Mouse (Mus musculus) activated CD4-positive, CD25-positive, alpha-beta regulatory T cell, adult 4 months (primary cell): ENCODE measurements around the gene Iqcc. TPM values are rescaled to one million over a fixed set of nuclear protein-coding genes. Genes with fewer than 3 reads are reported as not detected.

ENCODE experiments used
- ATAC-seq: one replicate; pipeline ENCODE4 v1.8.0; 2017
- polyA plus RNA-seq, 2 experiments: library from polyadenylated mRNA; unstranded; fragments of 100-300 nt; shearing (Covaris generic); gene quantifications; one replicate each; pipeline ENCODE4 v1.2.1; 2017

Iqcc gene
- polyA plus RNA-seq, 2 experiments from 2014 or later: 48.2 to 51.8 TPM

DNA sequence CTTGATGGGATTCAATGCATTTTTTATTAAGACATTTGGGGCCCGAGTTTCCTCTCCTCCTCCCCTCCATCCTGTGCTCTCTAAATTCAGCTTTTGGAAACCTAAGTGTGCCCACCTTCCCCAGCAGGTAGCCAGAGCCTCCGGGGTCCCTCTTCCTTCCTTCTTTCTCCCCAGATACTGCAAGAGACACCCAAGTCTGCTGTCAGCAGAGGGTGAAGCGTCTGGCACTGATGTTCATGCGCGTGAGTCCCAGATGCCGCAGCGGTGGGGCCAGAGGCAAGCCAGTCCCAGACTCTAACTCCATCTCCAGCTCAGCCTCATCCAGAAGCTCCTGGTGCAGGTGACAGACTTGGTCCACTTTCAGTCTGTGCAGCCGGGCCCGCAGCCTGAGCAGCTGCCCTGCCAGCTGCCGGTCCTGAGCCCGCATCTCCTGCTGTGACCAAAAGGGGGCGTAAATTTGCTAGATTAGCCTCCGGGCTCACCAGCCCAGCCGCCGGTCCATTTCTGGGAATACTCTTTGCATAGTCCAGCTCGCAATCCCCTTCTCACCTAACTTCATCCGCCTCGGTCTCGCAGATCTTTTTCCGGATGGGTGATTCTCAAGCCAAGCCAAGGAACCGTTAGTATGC lies 41.9 kb downstream of the Iqcc start:
- ATAC-seq: no peak

DNA sequence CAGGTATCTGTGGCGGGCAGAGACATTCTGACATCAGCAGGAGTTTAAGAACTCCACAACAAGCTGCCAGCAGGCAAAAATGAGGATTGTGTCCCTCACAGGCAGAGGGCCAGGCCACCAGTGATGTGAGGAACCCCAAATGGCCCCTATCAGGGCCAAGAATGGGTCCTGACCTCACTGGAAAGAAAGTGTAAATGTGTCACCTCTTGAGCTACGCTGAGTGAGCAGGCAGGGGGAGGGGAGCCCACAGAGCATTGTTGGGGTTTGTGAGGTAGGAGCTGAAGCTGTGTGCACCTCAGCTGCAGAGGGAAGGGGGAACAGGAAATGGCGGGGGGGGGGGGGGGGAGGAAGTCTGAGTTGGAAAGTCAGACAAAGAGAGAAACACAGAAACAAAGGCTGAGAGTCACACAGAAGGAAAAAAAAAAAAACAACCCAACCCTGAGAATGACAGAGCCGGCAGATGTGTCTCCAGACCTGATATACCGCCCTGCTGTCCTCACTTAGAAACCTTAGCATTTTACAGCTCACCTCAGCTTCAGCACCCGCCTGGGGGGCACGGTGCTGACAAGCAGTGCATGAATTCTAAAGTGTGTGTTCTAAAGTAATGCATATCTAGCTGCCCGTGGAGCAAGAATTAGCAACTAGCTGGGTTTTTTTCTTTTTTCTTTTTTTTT lies 43.6 kb downstream of the Iqcc start:
- ATAC-seq: peak; percentile 71

DNA sequence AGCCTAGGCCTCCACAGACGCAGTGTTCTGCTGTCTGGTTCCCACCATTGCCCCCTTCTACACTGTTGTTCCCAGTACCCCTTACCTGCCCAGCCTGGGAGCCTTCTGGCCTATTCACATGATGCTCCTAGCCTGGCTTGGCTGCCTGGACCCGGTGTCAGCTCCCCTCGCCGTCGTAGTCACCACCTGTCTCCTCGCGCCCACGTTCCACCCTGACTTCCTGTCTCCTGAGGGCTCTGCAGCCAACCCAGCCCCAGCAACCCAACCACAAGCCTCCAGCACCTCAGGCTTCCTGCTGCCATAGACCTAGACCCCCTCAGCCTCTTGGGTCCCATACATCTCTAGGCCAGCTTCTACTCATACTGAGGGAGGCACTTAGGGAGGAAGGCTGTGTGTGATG lies 45.5 kb downstream of the Iqcc start, which contains the start of gene Lck:
Gene Lck, minus strand, starts transcription at position 212 of the 400 bp plus-strand sequence.
- peak; percentile 61 for ATAC-seq

DNA sequence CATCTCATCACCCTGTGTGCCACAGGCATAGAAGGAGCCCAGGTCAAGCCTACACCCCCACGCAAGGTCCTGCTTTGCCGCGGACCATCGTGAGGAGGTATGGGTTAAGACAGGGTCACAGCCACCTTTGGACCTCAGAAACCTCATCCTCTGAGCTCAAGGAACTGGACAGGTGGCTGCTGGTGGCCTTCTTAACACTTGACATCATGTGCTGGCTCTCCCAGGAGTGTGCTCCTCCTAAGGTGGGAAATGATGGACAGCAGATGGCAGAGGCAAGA lies 45.9 kb downstream of the Iqcc start:
- ATAC-seq: no peak

DNA sequence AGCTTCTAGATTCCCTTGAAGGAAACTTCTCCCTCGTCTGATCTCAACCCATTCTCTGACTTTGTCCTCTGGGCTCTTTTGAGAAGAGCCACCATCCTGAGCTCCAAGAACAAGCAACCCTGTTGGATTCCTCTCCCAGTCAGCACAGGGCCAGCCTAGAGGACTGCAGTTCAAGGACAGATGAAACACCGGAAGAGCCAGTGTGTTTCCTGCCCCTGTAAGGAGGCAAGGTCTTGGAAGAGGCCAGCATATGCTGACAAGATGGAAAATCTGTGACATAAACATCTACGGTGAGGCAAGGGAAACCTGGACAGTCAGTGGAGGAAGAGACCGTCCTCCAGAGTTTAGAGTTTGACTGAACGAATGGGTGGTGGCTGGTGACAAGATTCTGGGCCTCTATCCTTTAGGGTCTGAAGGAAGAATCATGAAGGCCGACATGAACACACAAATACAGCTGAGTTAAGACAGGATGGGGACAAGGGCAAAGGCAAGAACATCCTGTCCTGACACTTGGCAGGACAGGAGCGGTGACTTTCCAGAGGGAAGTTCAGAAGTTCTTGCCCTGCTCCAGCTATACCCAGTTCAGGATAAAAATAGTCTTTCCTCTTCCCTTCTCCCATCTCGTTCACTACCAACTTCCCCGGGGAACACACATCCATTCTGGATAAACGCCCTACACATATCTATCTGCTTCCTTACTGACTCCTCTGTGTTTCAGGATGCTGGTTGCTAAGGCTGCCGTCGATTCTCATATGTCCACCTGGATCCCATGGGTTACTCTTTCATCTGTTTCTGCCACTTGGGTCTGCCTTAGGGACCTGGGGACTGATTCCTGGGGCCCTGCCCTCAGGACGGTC lies 46.4 kb downstream of the Iqcc start:
- peak; percentile 7 for ATAC-seq

DNA sequence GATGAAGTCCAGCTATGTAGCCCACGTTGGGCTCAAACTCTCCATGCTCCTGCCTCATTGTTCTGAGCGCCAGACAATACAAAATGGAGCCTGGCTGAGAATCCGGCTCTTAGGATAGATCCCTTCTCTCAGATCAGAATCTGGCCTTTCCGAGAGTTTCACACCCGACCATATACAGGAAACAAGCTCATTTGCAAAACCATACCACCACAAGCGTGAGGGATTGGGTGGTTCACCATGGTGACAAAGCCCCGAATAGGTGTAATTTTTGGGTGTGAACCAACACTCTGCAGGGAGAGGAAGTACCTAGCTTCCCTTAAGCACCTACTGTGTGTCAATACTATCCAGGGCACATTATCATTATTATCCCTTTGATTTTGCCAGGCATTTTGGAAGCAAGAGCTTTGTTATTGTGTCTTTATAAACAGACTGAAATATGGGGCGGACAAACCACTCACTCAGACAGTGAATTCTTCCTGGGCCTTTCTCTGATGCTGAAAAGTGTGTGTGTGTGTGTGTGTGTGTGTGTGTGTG lies 47.3 kb downstream of the Iqcc start:
- ATAC-seq: peak; percentile 3

DNA sequence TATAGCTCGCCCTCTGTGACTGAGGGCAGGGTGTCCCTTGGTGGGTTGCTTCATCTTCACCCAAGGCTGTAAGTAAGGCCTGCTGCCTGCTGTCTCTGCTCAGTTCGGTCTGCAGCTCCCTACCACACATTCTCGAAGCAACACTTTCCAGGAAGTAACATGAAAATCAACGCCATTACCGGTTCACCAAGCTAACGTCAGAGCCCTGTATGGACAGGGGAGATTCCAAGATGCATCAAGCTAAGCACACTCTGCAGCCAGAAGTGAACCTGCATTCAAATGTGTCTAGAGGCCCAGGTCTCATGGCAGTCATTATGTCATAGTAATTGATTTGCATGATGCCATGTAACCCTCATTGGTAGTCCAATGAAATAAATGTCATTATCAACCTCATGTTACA lies 48.9 kb downstream of the Iqcc start:
- ATAC-seq: peak; percentile 47

DNA sequence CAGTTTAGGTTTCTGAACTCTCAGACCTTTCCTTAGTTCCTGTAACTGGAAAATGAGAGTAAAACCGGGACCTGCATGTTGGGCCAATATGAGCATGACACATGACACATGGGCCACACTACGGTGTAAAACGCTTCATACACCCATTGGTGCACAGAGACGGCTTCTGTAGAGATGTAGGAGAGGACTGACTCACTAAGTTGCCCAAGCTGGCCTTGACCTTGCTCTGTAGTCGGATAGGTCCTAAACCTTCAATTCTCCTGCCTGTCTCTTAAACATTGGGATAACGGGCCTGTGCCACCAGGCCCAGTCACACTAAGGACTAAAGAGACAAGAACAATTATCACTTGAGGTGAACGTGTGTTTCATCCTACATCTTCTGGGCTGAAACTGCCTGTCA lies 50.5 kb downstream of the Iqcc start:
- no peak for ATAC-seq

DNA sequence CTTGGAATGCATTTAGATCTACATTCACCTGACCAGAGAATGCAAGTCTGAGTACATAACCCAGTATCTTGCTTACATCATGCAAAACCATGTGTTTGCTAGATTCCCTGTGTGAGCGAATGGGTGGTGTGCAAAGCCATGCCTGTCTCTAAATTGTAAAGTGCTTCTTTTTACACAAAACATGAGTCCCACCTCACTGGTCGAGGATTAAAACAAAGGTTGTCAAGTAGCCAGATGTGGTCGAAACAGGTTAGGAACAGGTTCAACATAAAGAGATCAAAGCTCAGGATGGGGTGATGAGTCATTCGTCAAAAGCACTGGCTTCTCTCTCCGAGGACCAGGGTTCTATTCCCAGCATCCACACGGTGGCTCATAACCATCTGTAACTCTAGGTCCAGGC lies 53.8 kb downstream of the Iqcc start:
- peak; percentile 50 for ATAC-seq

Other genes with a start within 250 kb of the Iqcc start
- gene Zbtb8a, start 241.0 kb downstream of the Iqcc start, polyA plus RNA-seq: 1 to 10 TPM; 4.4 to 5.3 TPM
- not detected for gene Zbtb8b, start 178.2 kb downstream of the Iqcc start, polyA plus RNA-seq
- gene Bsdc1, start 157.5 kb downstream of the Iqcc start, polyA plus RNA-seq: 10 to 100 TPM; 22.7 to 24.8 TPM
- not detected for gene Tssk3, start 128.1 kb downstream of the Iqcc start, polyA plus RNA-seq
- gene Fam229a, start 127.9 kb downstream of the Iqcc start, polyA plus RNA-seq: not detected
- 1 to 10 TPM; 3.6 to 3.8 TPM for gene Marcksl1, start 105.5 kb downstream of the Iqcc start, polyA plus RNA-seq
- 100 to 1,000 TPM; 225 to 283 TPM for gene Hdac1, start 76.4 kb downstream of the Iqcc start, polyA plus RNA-seq
- gene Lck, start 45.5 kb downstream of the Iqcc start, polyA plus RNA-seq: 1,000 to 10,000 TPM; 1,301 to 1,674 TPM
- 1 to 10 TPM; 1.3 to 1.6 TPM for gene Fam167b, start 40.5 kb downstream of the Iqcc start, polyA plus RNA-seq
- gene Eif3i, start 18.5 kb downstream of the Iqcc start, polyA plus RNA-seq: 100 to 1,000 TPM; 377 to 435 TPM
- 100 to 1,000 TPM; 296 to 341 TPM for gene Tmem234, start 18.4 kb downstream of the Iqcc start, polyA plus RNA-seq
- gene Dcdc2b, start 4.8 kb downstream of the Iqcc start, polyA plus RNA-seq: 1 to 10 TPM; 2.9 to 3.3 TPM
- gene Ccdc28b, start 4.8 kb upstream of the Iqcc start, polyA plus RNA-seq: 10 to 100 TPM; 36.2 to 40.4 TPM
- 10 to 100 TPM; 21.0 to 33.3 TPM for gene Txlna, start 22.0 kb upstream of the Iqcc start, polyA plus RNA-seq
- 10 to 100 TPM in 1 of 2 experiments, 1 to 10 TPM in 1; 7.4 to 11.2 TPM for gene Kpna6, start 53.7 kb upstream of the Iqcc start, polyA plus RNA-seq
- gene Tmem39b, start 77.7 kb upstream of the Iqcc start, polyA plus RNA-seq: 10 to 100 TPM in 1 of 2 experiments, 1 to 10 TPM in 1; 7.6 to 15.6 TPM
- 10 to 100 TPM; 34.4 to 34.7 TPM for gene Khdrbs1, start 123.2 kb upstream of the Iqcc start, polyA plus RNA-seq
- gene Ptp4a2, start 192.1 kb upstream of the Iqcc start, polyA plus RNA-seq: 1,000 to 10,000 TPM; 1,863 to 2,031 TPM